Mouse (Mus musculus) skeletal muscle tissue, adult 2 months (tissue): Measurements from ENCODE around the gene Rbfox2.
"Not testable (repeated sequence)": the region's sequence is repeated elsewhere in the genome, so short reads cannot be mapped to it uniquely, and the experiment has no call there.

ENCODE experiments used
- DNase-seq: peaks from one replicate; pipeline ENCODE4 v3.0.0-alpha.2; 2012; ENCODE audit warnings: low read depth, low spot score

The Rbfox2 gene

GRCm38 (mm10) chr15:77070745-77071268, 236.0 kb downstream of the Rbfox2 start:
- no peak for DNase-seq

GRCm38 (mm10) chr15:77069019-77069418, 237.8 kb downstream of the Rbfox2 start:
- DNase-seq: no peak

- no peak for DNase-seq
Measured at GRCm38 (mm10) chr15:77068439-77068861, 238.4 kb downstream of the Rbfox2 start.

GRCm38 (mm10) chr15:77066233-77066632, 240.6 kb downstream of the Rbfox2 start:
- no peak for DNase-seq

GRCm38 (mm10) chr15:77065259-77065852, 241.4 kb downstream of the Rbfox2 start:
- DNase-seq: no peak

GRCm38 (mm10) chr15:77062746-77063145, 244.1 kb downstream of the Rbfox2 start:
- DNase-seq: no peak

GRCm38 (mm10) chr15:77059416-77059815, 247.4 kb downstream of the Rbfox2 start:
- DNase-seq: not testable (repeated sequence)

GRCm38 (mm10) chr15:77058566-77058965, 248.2 kb downstream of the Rbfox2 start:
- DNase-seq: no peak

- no peak for DNase-seq
Measured at GRCm38 (mm10) chr15:77056791-77057051, 250.1 kb downstream of the Rbfox2 start.

- DNase-seq: no peak
Measured at GRCm38 (mm10) chr15:77056001-77056790, 250.6 kb downstream of the Rbfox2 start.

GRCm38 (mm10) chr15:77054611-77055175, 252.1 kb downstream of the Rbfox2 start:
- no peak for DNase-seq

- no peak for DNase-seq
Measured at GRCm38 (mm10) chr15:77053021-77053420, 253.8 kb downstream of the Rbfox2 start.

GRCm38 (mm10) chr15:77052176-77052575, 254.6 kb downstream of the Rbfox2 start:
- DNase-seq: no peak

GRCm38 (mm10) chr15:77050570-77050969, 256.2 kb downstream of the Rbfox2 start, which contains the start of gene Mb:
Gene Mb, minus strand, starts transcription at chr15:77050670.
- DNase-seq: no peak

- DNase-seq: peak; percentile 80
Measured at GRCm38 (mm10) chr15:77045609-77046008, 261.2 kb downstream of the Rbfox2 start.

GRCm38 (mm10) chr15:77044597-77045320, 262.0 kb downstream of the Rbfox2 start, which contains the start of gene Apol6:
Gene Apol6, plus strand, starts transcription at chr15:77044729.
- DNase-seq: no peak

GRCm38 (mm10) chr15:77040784-77041183, 266.0 kb downstream of the Rbfox2 start:
- no peak for DNase-seq

- no peak for DNase-seq
Measured at GRCm38 (mm10) chr15:77039211-77039700, 267.5 kb downstream of the Rbfox2 start.

GRCm38 (mm10) chr15:77037278-77038161, 269.3 kb downstream of the Rbfox2 start:
- DNase-seq: peak; percentile 81

- DNase-seq: no peak
Measured at GRCm38 (mm10) chr15:77036989-77037277, 269.9 kb downstream of the Rbfox2 start.
